Mouse (Mus musculus) CH12.LX (cell line): Measurements from ENCODE around the gene Kcng4. TPM values are rescaled to one million over a fixed set of nuclear protein-coding genes. Genes with fewer than 3 reads are reported as not detected.

ENCODE experiments used
- DNase-seq: peaks from one replicate; pipeline ENCODE4 v3.0.0-alpha.2; 2013; ENCODE audit errors: extremely low read depth
- H3K27ac ChIP-seq: 2 replicates; pipeline ENCODE4 v1.5.1; 2012; ENCODE audit warnings: low read depth, mild to moderate bottlenecking, control low read depth, moderate library complexity; ENCODE audit not compliant: insufficient read depth
- H3K27me3 ChIP-seq: replicated peaks from 2 replicates; pipeline ENCODE3; 2012; ENCODE audit warnings: inconsistent platforms
- H3K36me3 ChIP-seq, 2 experiments: replicated peaks in 1 of 2; 2 replicates each; pipeline versions ENCODE3 to v1.6.1; 2012; ENCODE audit warnings: inconsistent platforms in 1 of 2, low read length in 1 of 2, mild to moderate bottlenecking in 1 of 2, mixed read lengths in 1 of 2, moderate library complexity in 1 of 2; ENCODE audit not compliant: control insufficient read depth in 1 of 2, insufficient read depth in 1 of 2
- H3K4me1 ChIP-seq, 2 experiments: 2 replicates each; pipeline ENCODE4 v1.6.1; 2012; ENCODE audit warnings: inconsistent platforms in 1 of 2, moderate library complexity in 1 of 2; ENCODE audit not compliant: insufficient read depth in 2 of 2, control insufficient read depth in 1 of 2
- H3K4me2 ChIP-seq: 2 replicates; pipeline ENCODE4 v1.6.1; 2012; ENCODE audit warnings: low read depth, mild to moderate bottlenecking, control low read depth; ENCODE audit not compliant: poor library complexity, insufficient read depth, severe bottlenecking
- H3K4me3 ChIP-seq, 3 experiments: fragments of 150-350 bp in 1 of 3; sonication (generic) in 1 of 3; replicated peaks in 1 of 3; 2 replicates each; pipeline versions ENCODE3 to v1.5.1; 2011 to 2012; ENCODE audit warnings: low read depth in 2 of 3, low read length in 2 of 3, mild to moderate bottlenecking in 2 of 3, moderate library complexity in 2 of 3, control low read depth in 1 of 3, improper control_type of control experiment in 1 of 3, inconsistent platforms in 1 of 3, mixed read lengths in 1 of 3; ENCODE audit not compliant: poor library complexity in 1 of 3
- H3K79me2 ChIP-seq: replicated peaks from 2 replicates; pipeline ENCODE4 v1.6.1; 2012; ENCODE audit warnings: mild to moderate bottlenecking, moderate library complexity; ENCODE audit not compliant: control insufficient read depth, poor library complexity, insufficient read depth, severe bottlenecking; ENCODE audit errors: extremely low read depth
- H3K9ac ChIP-seq: 2 replicates; pipeline ENCODE4 v1.6.1; 2012; ENCODE audit warnings: low read depth, mild to moderate bottlenecking, control low read depth, moderate library complexity; ENCODE audit not compliant: insufficient read depth
- H3K9me3 ChIP-seq: replicated peaks from 2 replicates; pipeline ENCODE3; 2012; ENCODE audit warnings: low read length, inconsistent platforms, mixed read lengths
- BHLHE40 ChIP-seq: IDR thresholded peaks from 2 replicates; pipeline ENCODE4 v1.6.1; 2011; ENCODE audit warnings: mild to moderate bottlenecking, low read depth, low read length, improper control_type of control experiment
- CHD2 ChIP-seq: IDR thresholded peaks from 2 replicates; pipeline ENCODE4 v1.6.1; 2011; ENCODE audit warnings: low read length, improper control_type of control experiment
- ELF1 ChIP-seq: IDR thresholded peaks from 2 replicates; pipeline ENCODE4 v1.6.1; 2014; ENCODE audit warnings: low read depth, mild to moderate bottlenecking, inconsistent platforms, low read length, improper control_type of control experiment
- IRF4 ChIP-seq: IDR thresholded peaks from 2 replicates; pipeline ENCODE4 v1.6.1; 2014; ENCODE audit warnings: low read depth, mild to moderate bottlenecking, inconsistent platforms, low read length, improper control_type of control experiment
- MAFK ChIP-seq: IDR thresholded peaks from 2 replicates; pipeline ENCODE4 v1.6.1; 2011; ENCODE audit warnings: low read length, improper control_type of control experiment; ENCODE audit not compliant: insufficient replicate concordance
- MEF2A ChIP-seq: IDR thresholded peaks from 2 replicates; pipeline ENCODE4 v1.6.1; 2014; ENCODE audit warnings: low read depth, mild to moderate bottlenecking, inconsistent platforms, low read length, improper control_type of control experiment, borderline replicate concordance
- NELFE ChIP-seq: IDR thresholded peaks from 2 replicates; pipeline ENCODE4 v1.6.1; 2011; ENCODE audit warnings: low read depth, low read length, improper control_type of control experiment
- NRF1 ChIP-seq: IDR thresholded peaks from 2 replicates; pipeline ENCODE4 v1.6.1; 2014; ENCODE audit warnings: low read depth, mild to moderate bottlenecking, inconsistent platforms, low read length, improper control_type of control experiment, moderate library complexity
- RCOR1 ChIP-seq: conservative IDR thresholded peaks from 2 replicates; pipeline ENCODE4 v1.6.1; 2012; ENCODE audit warnings: low read depth, mild to moderate bottlenecking, inconsistent platforms, low read length, improper control_type of control experiment
- SMC3 ChIP-seq: IDR thresholded peaks from 2 replicates; pipeline ENCODE4 v1.6.1; 2011; ENCODE audit warnings: low read depth, low read length, improper control_type of control experiment
- TBP ChIP-seq: conservative IDR thresholded peaks from 2 replicates; pipeline ENCODE4 v1.6.1; 2011; ENCODE audit warnings: low read depth, low read length, improper control_type of control experiment
- USF1 ChIP-seq: IDR thresholded peaks from 2 replicates; pipeline ENCODE4 v1.6.1; 2014; ENCODE audit warnings: low read depth, mild to moderate bottlenecking, inconsistent platforms, low read length, improper control_type of control experiment
- USF2 ChIP-seq: conservative IDR thresholded peaks from 2 replicates; pipeline ENCODE4 v1.6.1; 2011; ENCODE audit warnings: low read depth, low read length, improper control_type of control experiment
- ZKSCAN1 ChIP-seq: IDR thresholded peaks from 2 replicates; pipeline ENCODE4 v1.6.1; 2012; ENCODE audit warnings: low read depth, inconsistent platforms, low read length, improper control_type of control experiment, borderline replicate concordance
- ZMIZ1 ChIP-seq: IDR thresholded peaks from 2 replicates; pipeline ENCODE4 v1.6.1; 2012; ENCODE audit warnings: low read depth, mild to moderate bottlenecking, inconsistent platforms, low read length, improper control_type of control experiment
- dilution Hi-C: fragments of 300-500 bp; cut with MboI; formaldehyde crosslinking; loops from 2 replicates; pipeline ENCODE4 v1.14.3; 2020; ENCODE audit warnings: low sequenced_read_pairs; ENCODE audit not compliant: extremely low pct_unique_long_range_greater_than_20kb, extremely low pct_ligation_motif_present
- in situ Hi-C: fragments of 300-500 bp; cut with MboI; formaldehyde crosslinking; loops from 3 replicates; pipeline ENCODE4 v1.14.3; 2019; ENCODE audit warnings: low sequenced_read_pairs, low pct_ligation_motif_present, low pct_unique_long_range_greater_than_20kb, mixed read lengths
- polyA plus RNA-seq: library from polyadenylated mRNA; unstranded; fragments of >175 nt; gene quantifications from 2 replicates; pipeline ENCODE4 v1.2.1, GENCODE M21; 2012; ENCODE audit warnings: low read depth; ENCODE audit not compliant: insufficient read length
- total RNA-seq, 2 experiments: library from RNA; depleted of rRNA; stranded (reverse); fragments of 300-350 nt in 1 of 2; fragments of >200 nt in 1 of 2; gene quantifications; 2 replicates each; pipeline ENCODE4 v1.2.3; 2012 to 2014

The Kcng4 gene
- total and polyA plus RNA-seq, 3 experiments, result not detected

DNA sequence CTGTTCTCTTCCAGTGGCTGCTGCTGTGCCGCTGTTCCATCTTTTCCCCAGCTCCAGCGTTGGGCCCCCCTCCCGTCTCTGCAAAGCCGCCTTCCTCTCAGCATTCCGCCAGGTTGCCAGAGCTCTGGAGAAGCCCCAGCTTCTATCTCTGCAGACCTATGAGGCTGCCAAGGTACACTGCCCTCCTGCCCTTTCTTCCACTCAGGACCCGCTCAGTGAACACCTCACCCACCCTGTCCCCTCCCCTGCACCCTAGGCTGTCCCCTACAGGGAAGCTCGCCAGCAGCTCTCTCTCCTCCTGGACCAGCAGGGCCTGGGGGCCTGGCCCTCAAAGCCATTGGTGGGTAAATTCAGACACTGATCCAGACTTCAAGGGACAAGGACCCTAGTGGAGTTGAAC lies 19.1 kb downstream of the Kcng4 start:
- no peak for DNase-seq
- in situ Hi-C loops, result loop anchor here (5.0 kb wide), 1 partner anchor 179 kb away; no protein-coding TSS in a partner anchor
- Histone ChIP-seq H3K27me3 (peaks cover 80% of the 10 kb centered on the region), H3K4me2 (peak overlapping the region; percentile 21; the same call in 1 of the 2 replicates), H3K27ac (no peak overlapping the region), H3K9ac (no peak overlapping the region), H3K4me3 (no peak overlapping the region), H3K4me1 (peaks cover 13% of the 10 kb centered on the region in 2 experiments), H3K9me3 (peaks cover 5% of the 10 kb centered on the region), H3K36me3 (no peaks in the 10 kb centered on the region), H3K79me2 (no peaks in the 10 kb centered on the region)
- dilution Hi-C loops, result no loop called here
- TF ChIP-seq ZKSCAN1, result no peak
- TF ChIP-seq ELF1, result no peak
- no peak for TF ChIP-seq MEF2A
- no peak for TF ChIP-seq MAFK

DNA sequence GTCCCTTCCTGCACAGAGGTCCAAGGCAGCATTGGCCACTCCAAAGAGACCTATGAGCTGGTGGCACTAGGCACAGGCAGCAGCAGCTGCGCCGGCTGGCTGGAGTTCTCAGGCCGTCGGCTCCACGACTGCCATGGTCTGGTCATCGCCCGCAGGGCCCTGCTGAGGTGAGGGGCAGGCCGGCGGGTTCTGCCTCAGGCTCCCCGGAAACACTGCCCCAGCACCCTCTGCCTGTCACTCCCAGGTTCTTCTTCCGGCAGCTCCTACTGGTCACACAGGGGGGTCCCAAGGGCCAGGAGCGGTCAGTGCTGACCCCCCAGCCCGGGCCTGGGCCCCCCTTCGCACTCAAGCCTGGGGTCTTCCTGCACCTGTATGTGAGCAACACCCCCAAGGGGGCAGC lies 20.4 kb downstream of the Kcng4 start:
- peaks cover 13% of the 10 kb centered on the region in 2 experiments for H3K4me1 ChIP-seq
- H3K9me3 ChIP-seq, result peaks cover 5% of the 10 kb centered on the region
- H3K4me3 ChIP-seq, result no peak overlapping the region
- H3K27me3 ChIP-seq, result peaks cover 77% of the 10 kb centered on the region
- no peak overlapping the region for H3K9ac ChIP-seq
- no peaks in the 10 kb centered on the region for H3K79me2 ChIP-seq
- DNase-seq, result no peak
- in situ Hi-C loops (loop anchor here (5.0 kb wide), 1 partner anchor 178 kb away; no protein-coding TSS in a partner anchor), dilution Hi-C loops (no loop called here)
- H3K4me2 ChIP-seq, result no peak overlapping the region
- TF ChIP-seq ZMIZ1 (no peak), BHLHE40 (no peak), USF2 (no peak), SMC3 (no peak), NRF1 (no peak), IRF4 (no peak), TBP (no peak), CHD2 (no peak), RCOR1 (no peak), USF1 (no peak)
- no peaks in the 10 kb centered on the region for H3K36me3 ChIP-seq
- H3K27ac ChIP-seq, result no peak overlapping the region

DNA sequence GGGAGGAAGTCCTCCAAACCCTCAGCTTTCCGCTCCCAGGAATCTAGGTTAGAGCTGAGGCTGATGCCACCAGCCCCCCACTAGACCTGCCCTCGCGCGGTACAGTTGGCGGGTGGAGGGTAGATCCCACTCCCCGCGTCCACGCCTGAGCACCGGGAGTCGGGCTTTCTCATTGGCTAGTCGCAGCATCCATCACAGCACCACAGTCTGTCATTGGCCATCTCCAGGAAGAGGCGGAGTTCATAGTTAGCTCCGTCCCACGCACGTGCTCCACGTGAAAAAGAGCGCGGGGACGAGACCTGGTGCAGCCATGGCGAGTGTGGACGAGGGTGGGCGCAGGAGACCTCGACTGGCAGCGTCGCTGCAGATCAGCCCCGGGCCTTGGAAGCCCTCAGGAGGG lies 23.0 kb downstream of the Kcng4 start, which contains the start of gene Adad2:
Gene Adad2, plus strand, starts transcription at position 277 of the 400 bp plus-strand sequence.
- Histone ChIP-seq H3K9me3 (peaks cover 19% of the 10 kb centered on the region), H3K36me3 (no peaks in the 10 kb centered on the region), H3K27ac (no peak within 1 kb of the TSS), H3K4me3 (no peak within 1 kb of the TSS), H3K4me1 (peaks cover 5 to 11% of the 10 kb centered on the region in 2 experiments), H3K9ac (no peak within 1 kb of the TSS), H3K4me2 (no peak within 1 kb of the TSS), H3K79me2 (no peaks in the 10 kb centered on the region), H3K27me3 (peaks cover 57% of the 10 kb centered on the region)
- dilution Hi-C loops, result no loop called here
- TF ChIP-seq NELFE, result no peak
- no peak for DNase-seq
- in situ Hi-C loops, result no loop called here
